ENCODE assay signal across 9 mouse cellular contexts in genomic region chr13:112308672-112309071, GRCm38 (mm10). TPM values are rescaled to one million over a fixed set of nuclear protein-coding genes. Genes with fewer than 3 reads are reported as not detected.
DNase-seq lines count a peak whose midpoint lies in the region; ATAC-seq and TF ChIP-seq lines count a peak whose summit lies in the region.
"Had no signal": no experiment of that assay in that cellular context is flagged by ENCODE, and none has a peak within 500 bp of the region (broad histone marks: within the 10 kb centered on the region; RNA-seq: fewer than 3 reads in every experiment).

No protein-coding gene starts in this region.

- no peak overlapping the region for H3K4me2 ChIP-seq in forebrain, embryonic 14.5 days (ENCODE audit: low read length)
- H3K4me2 ChIP-seq: heart, embryonic 13.5 days had no signal

- 21% methylated on average over 1 of the region's 1 CpGs for WGBS in forebrain, embryonic 14.5 days
- WGBS in forebrain, embryonic 10.5 days: 20% methylated on average over 1 of the region's 1 CpGs
- 21% methylated on average over 1 of the region's 1 CpGs for WGBS in embryonic facial prominence, embryonic 10.5 days

- H3K9ac ChIP-seq in forebrain, embryonic 14.5 days (ENCODE audit: low read length): no peak overlapping the region
- H3K9ac ChIP-seq: heart, embryonic 13.5 days had no signal

- no peaks in the 10 kb centered on the region for H3K4me1 ChIP-seq in forebrain, embryonic 14.5 days (ENCODE audit: control insufficient read depth, insufficient read depth, low read length)
- H3K4me1 ChIP-seq in forebrain, embryonic 10.5 days: no peaks in the 10 kb centered on the region
- no peaks in the 10 kb centered on the region for H3K4me1 ChIP-seq in testis, adult 2 months (ENCODE audit: control insufficient read depth, insufficient read depth, low read length)
- no peaks in the 10 kb centered on the region for H3K4me1 ChIP-seq in embryonic facial prominence, embryonic 10.5 days

- H3K4me3 ChIP-seq in forebrain, embryonic 14.5 days (ENCODE audit: low read depth, low read length): no peak overlapping the region
- no peak overlapping the region for H3K4me3 ChIP-seq in forebrain, embryonic 10.5 days
- H3K4me3 ChIP-seq in testis, adult 2 months (ENCODE audit: control insufficient read depth, low read depth, low read length): no peak overlapping the region
- H3K4me3 ChIP-seq in embryonic facial prominence, embryonic 10.5 days: no peak overlapping the region
- H3K4me3 ChIP-seq: heart, embryonic 13.5 days had no signal

- peak; percentile 20; the same call in 1 of the 2 replicates for TF ChIP-seq CTCF in testis, adult 2 months (IDR thresholded peaks at IDR 0.05; ENCODE audit: control insufficient read depth, insufficient read depth, insufficient replicate concordance, low read depth, low read length)

- no peaks in the 10 kb centered on the region for H3K36me3 ChIP-seq in forebrain, embryonic 14.5 days (ENCODE audit: control insufficient read depth, insufficient read depth, low read length)
- H3K36me3 ChIP-seq in forebrain, embryonic 10.5 days (replicated peaks): no peaks in the 10 kb centered on the region
- H3K36me3 ChIP-seq in testis, adult 2 months (ENCODE audit: control insufficient read depth, insufficient read depth, low read length): no peaks in the 10 kb centered on the region
- H3K36me3 ChIP-seq in embryonic facial prominence, embryonic 10.5 days (replicated peaks): no peaks in the 10 kb centered on the region
- H3K36me3 ChIP-seq: heart, embryonic 13.5 days had no signal

- H3K27ac ChIP-seq in forebrain, embryonic 14.5 days (ENCODE audit: low read depth, low read length): no peak overlapping the region
- H3K27ac ChIP-seq in forebrain, embryonic 10.5 days: no peak overlapping the region
- H3K27ac ChIP-seq in testis, adult 2 months (ENCODE audit: control insufficient read depth, insufficient read depth, low read depth, low read length): no peak overlapping the region
- no peak overlapping the region for H3K27ac ChIP-seq in embryonic facial prominence, embryonic 10.5 days (replicated peaks)
- H3K27ac ChIP-seq: heart, embryonic 13.5 days had no signal

- no peak for ATAC-seq in forebrain, embryonic 14.5 days
- ATAC-seq in neutrophil, adult 5-6 weeks (ENCODE audit: extremely low read depth, insufficient number of reproducible peaks, low FRiP score, poor library complexity, severe bottlenecking): peak; percentile 79; the same call in 1 of the 2 replicates

- TF ChIP-seq POLR2A in testis, adult 2 months (IDR thresholded peaks at IDR 0.05; ENCODE audit: control insufficient read depth, low read depth, low read length): no peak

- no peaks in the 10 kb centered on the region for H3K27me3 ChIP-seq in forebrain, embryonic 14.5 days (replicated peaks; ENCODE audit: control insufficient read depth, insufficient read depth, low read length)
- no peaks in the 10 kb centered on the region for H3K27me3 ChIP-seq in forebrain, embryonic 10.5 days (ENCODE audit: poor library complexity, severe bottlenecking)
- no peaks in the 10 kb centered on the region for H3K27me3 ChIP-seq in testis, adult 2 months (ENCODE audit: control insufficient read depth, insufficient read depth, low read length)
- no peaks in the 10 kb centered on the region for H3K27me3 ChIP-seq in embryonic facial prominence, embryonic 10.5 days (replicated peaks; ENCODE audit: low read depth, poor library complexity, severe bottlenecking)
- H3K27me3 ChIP-seq: heart, embryonic 13.5 days had no signal

- no peaks in the 10 kb centered on the region for H3K9me3 ChIP-seq in forebrain, embryonic 14.5 days (replicated peaks; ENCODE audit: control insufficient read depth, low read length)
- H3K9me3 ChIP-seq in forebrain, embryonic 10.5 days: no peaks in the 10 kb centered on the region
- no peaks in the 10 kb centered on the region for H3K9me3 ChIP-seq in embryonic facial prominence, embryonic 10.5 days
- H3K9me3 ChIP-seq: heart, embryonic 13.5 days had no signal

- peak; percentile 58 for DNase-seq in forebrain, embryonic 14.5 days (ENCODE audit: low spot score)
- no peak for DNase-seq in forebrain, embryonic 10.5 days (ENCODE audit: extremely low spot score, low spot score)
- no peak for DNase-seq in testis, postnatal 14 days (ENCODE audit: low spot score)
- DNase-seq in embryonic facial prominence, embryonic 10.5 days (ENCODE audit: low spot score): peak; percentile 51
- peak; percentile 79 for DNase-seq in kidney, postnatal 14 days
- no peak for DNase-seq in urinary bladder, postnatal 25 days (ENCODE audit: low spot score)

RNA-seq across cellular contexts. Expression of gene Ankrd55, which starts 20.4 kb away (rescaled TPM):
- 2.6 and 3.6 TPM in 2 replicates for polyA plus RNA-seq in forebrain, embryonic 14.5 days (2014; fragmentation: Nextera tagmentation; extraction: Ambion mirVana)
- polyA plus RNA-seq in forebrain, embryonic 10.5 days (2016; fragmentation: Nextera tagmentation; extraction: Ambion mirVana): 0.55 and 0.60 TPM in 2 replicates
- polyA plus RNA-seq in testis, adult 2 months (2012; rRNA removed): 9.9 and 10.0 TPM in 2 replicates
- 0.33 and 0.49 TPM in 2 replicates for polyA plus RNA-seq in embryonic facial prominence, embryonic 10.5 days (2016; fragmentation: Nextera tagmentation; extraction: Ambion mirVana)
- not detected in 2 replicates for total RNA-seq in neutrophil, adult 5-6 weeks (2017)

Comparison
In these comparisons a context has a peak if more than half of its experiments do, and no peak if none do; other contexts are left out.
1. DNase-seq: peak in forebrain, embryonic 14.5 days (single experiment), embryonic facial prominence, embryonic 10.5 days (single experiment) and kidney, postnatal 14 days (single experiment); none in forebrain, embryonic 10.5 days (single experiment), testis, postnatal 14 days (single experiment) and urinary bladder, postnatal 25 days (single experiment).